Mouse (Mus musculus): ENCODE data around the gene Kcnk2. TPM values are rescaled to one million over a fixed set of nuclear protein-coding genes. Genes with fewer than 3 reads are reported as not detected.
A peak's percentile ranks its signal among the peaks of the same experiment; 100 is the strongest.

Gene Kcnk2
- 10 to 100 TPM; 60.6 to 71.5 (median 66.0) TPM for total RNA-seq (2022)

- DNase-seq (ENCODE audit: low spot score in 2 of 2) = no peak
Observed at GRCm38 (mm10) chr1:189402223-189402943, at the start of gene Kcnk2. Kcnk2 (minus strand) TSS chr1:189402273.

GRCm38 (mm10) chr1:189440741-189441140 lies 38.7 kb upstream of the Kcnk2 start:
- DNase-seq (ENCODE audit: low spot score in 2 of 2) = no peak

- DNase-seq (ENCODE audit: low spot score in 2 of 2) = no peak
Observed at GRCm38 (mm10) chr1:189437126-189437525, 35.1 kb upstream of the Kcnk2 start.

GRCm38 (mm10) chr1:189435452-189435851 lies 33.4 kb upstream of the Kcnk2 start:
- DNase-seq (ENCODE audit: low spot score in 2 of 2) = no peak

GRCm38 (mm10) chr1:189431479-189431878 lies 29.4 kb upstream of the Kcnk2 start:
- no peak for DNase-seq (ENCODE audit: low spot score in 2 of 2)

GRCm38 (mm10) chr1:189430534-189430933 lies 28.5 kb upstream of the Kcnk2 start:
- DNase-seq (ENCODE audit: low spot score in 2 of 2) = no peak

- no peak for DNase-seq (ENCODE audit: low spot score in 2 of 2)
Observed at GRCm38 (mm10) chr1:189429566-189429965, 27.5 kb upstream of the Kcnk2 start.

GRCm38 (mm10) chr1:189426252-189426651 lies 24.2 kb upstream of the Kcnk2 start:
- no peak for DNase-seq (ENCODE audit: low spot score in 2 of 2)

- DNase-seq (ENCODE audit: low spot score in 2 of 2) = no peak
Observed at GRCm38 (mm10) chr1:189419914-189420313, 17.8 kb upstream of the Kcnk2 start.

GRCm38 (mm10) chr1:189409906-189410305 lies 7.8 kb upstream of the Kcnk2 start:
- no peak for DNase-seq (ENCODE audit: low spot score in 2 of 2)

- no peak for DNase-seq (ENCODE audit: low spot score in 2 of 2)
Observed at GRCm38 (mm10) chr1:189405221-189405620, 3.1 kb upstream of the Kcnk2 start.

- DNase-seq (ENCODE audit: low spot score in 2 of 2) = no peak
Observed at GRCm38 (mm10) chr1:189403546-189403945, 1.5 kb upstream of the Kcnk2 start.

GRCm38 (mm10) chr1:189403139-189403538 lies 1.1 kb upstream of the Kcnk2 start:
- no peak for DNase-seq (ENCODE audit: low spot score in 2 of 2)

- no peak for DNase-seq (ENCODE audit: low spot score in 2 of 2)
Observed at GRCm38 (mm10) chr1:189386848-189387247, 15.2 kb downstream of the Kcnk2 start.

GRCm38 (mm10) chr1:189386141-189386540 lies 15.9 kb downstream of the Kcnk2 start:
- no peak for DNase-seq (ENCODE audit: low spot score in 2 of 2)

GRCm38 (mm10) chr1:189367722-189368121 lies 34.4 kb downstream of the Kcnk2 start:
- DNase-seq (ENCODE audit: low spot score in 2 of 2) = no peak

- DNase-seq (ENCODE audit: low spot score in 2 of 2) = no peak
Observed at GRCm38 (mm10) chr1:189364188-189364587, 37.9 kb downstream of the Kcnk2 start.

GRCm38 (mm10) chr1:189362579-189362978 lies 39.5 kb downstream of the Kcnk2 start:
- DNase-seq (ENCODE audit: low spot score in 2 of 2) = no peak

GRCm38 (mm10) chr1:189359699-189360098 lies 42.4 kb downstream of the Kcnk2 start:
- DNase-seq (ENCODE audit: low spot score in 2 of 2) = no peak

GRCm38 (mm10) chr1:189353887-189354286 lies 48.2 kb downstream of the Kcnk2 start:
- DNase-seq (ENCODE audit: low spot score in 2 of 2) = no peak

- DNase-seq (ENCODE audit: low spot score in 2 of 2) = no peak
Observed at GRCm38 (mm10) chr1:189351804-189352203, 50.3 kb downstream of the Kcnk2 start.

GRCm38 (mm10) chr1:189349205-189349604 lies 52.9 kb downstream of the Kcnk2 start:
- DNase-seq (ENCODE audit: low spot score in 2 of 2) = no peak

GRCm38 (mm10) chr1:189345166-189345565 lies 56.9 kb downstream of the Kcnk2 start:
- DNase-seq (ENCODE audit: low spot score in 2 of 2) = peak in 1 of 2 experiments; percentile 23
